Mouse (Mus musculus) E14TG2a.4 (cell line): Measurements from ENCODE around the gene Psme1.

Experiments used
- CTCF ChIP-seq: conservative IDR thresholded peaks from 2 replicates; pipeline ENCODE4 v1.5.1; 2014; ENCODE audit warnings: low read length
- NANOG ChIP-seq: IDR thresholded peaks from 2 replicates; pipeline ENCODE4 v1.6.1; 2014; ENCODE audit warnings: borderline replicate concordance, low read length, mixed read lengths

DNA sequence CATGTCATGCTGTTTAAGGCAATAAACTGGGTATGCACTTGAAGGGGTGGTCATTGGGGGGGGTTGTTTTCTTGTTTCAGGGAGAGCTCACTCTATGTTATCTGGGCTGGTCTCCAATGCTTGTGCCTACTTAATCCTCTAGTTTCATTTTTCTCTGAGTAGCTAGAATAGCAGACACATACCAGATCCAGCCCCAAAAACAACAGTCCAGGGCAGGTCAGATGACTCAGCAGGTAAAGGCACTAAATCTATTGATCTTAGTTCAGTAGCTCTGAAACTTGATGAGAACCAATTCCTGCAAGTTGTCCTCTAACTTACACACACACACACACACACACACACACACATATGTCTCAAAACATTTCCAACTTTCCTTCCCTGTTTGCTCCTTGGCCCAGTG, 6.2 kb upstream of the Psme1 start:
- no peak for TF ChIP-seq CTCF
- TF ChIP-seq NANOG, result no peak
